Mouse (Mus musculus): ENCODE results near the gene Ccdc96.

The Ccdc96 gene

GRCm38 (mm10) chr5:36472876-36473655 lies 11.3 kb upstream of the Ccdc96 start:
- DNase-seq (ENCODE audit: low read depth in 2 of 2, low spot score in 2 of 2) = no peak

- DNase-seq (ENCODE audit: low read depth in 2 of 2, low spot score in 2 of 2) = peak; percentile 68 to 80
Observed at GRCm38 (mm10) chr5:36474283-36474682, 10.1 kb upstream of the Ccdc96 start.

- no peak for DNase-seq (ENCODE audit: low read depth in 2 of 2, low spot score in 2 of 2)
Observed at GRCm38 (mm10) chr5:36477486-36477885, 6.9 kb upstream of the Ccdc96 start.

GRCm38 (mm10) chr5:36478540-36479420 lies 5.6 kb upstream of the Ccdc96 start:
- no peak for DNase-seq (ENCODE audit: low read depth in 2 of 2, low spot score in 2 of 2)

DNA sequence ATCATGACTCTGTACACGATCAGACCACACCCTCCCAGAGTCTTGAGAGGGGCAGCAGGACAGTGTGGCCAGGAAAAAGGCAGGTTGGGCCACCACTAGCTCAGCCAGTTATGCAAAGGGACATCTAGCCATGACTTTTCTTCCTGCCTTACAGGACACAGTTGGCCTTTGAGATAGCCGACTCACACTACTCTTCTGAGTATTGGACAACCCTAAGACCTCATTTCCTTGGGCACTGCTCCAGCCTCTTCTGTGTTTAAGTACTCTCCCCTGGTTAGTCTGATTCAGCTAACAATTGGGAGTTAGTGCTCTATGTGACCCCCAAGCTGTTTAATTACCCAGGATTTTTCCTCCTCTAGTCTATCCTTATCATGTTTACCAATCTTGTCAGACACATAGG lies 4.7 kb upstream of the Ccdc96 start:
- DNase-seq (ENCODE audit: low read depth in 2 of 2, low spot score in 2 of 2) = no peak

GRCm38 (mm10) chr5:36480398-36480797 lies 4.0 kb upstream of the Ccdc96 start:
- DNase-seq (ENCODE audit: low read depth in 2 of 2, low spot score in 2 of 2) = no peak

- DNase-seq (ENCODE audit: low read depth in 2 of 2, low spot score in 2 of 2) = no peak
Observed at GRCm38 (mm10) chr5:36481114-36481513, 3.3 kb upstream of the Ccdc96 start.

- peak; percentile 28 to 35 for DNase-seq (ENCODE audit: low read depth in 2 of 2, low spot score in 2 of 2)
Observed at GRCm38 (mm10) chr5:36483203-36484101, 936 bp upstream of the Ccdc96 start.

- no peak for DNase-seq (ENCODE audit: low read depth in 2 of 2, low spot score in 2 of 2)
Observed at GRCm38 (mm10) chr5:36485306-36485705, 918 bp downstream of the Ccdc96 start.

DNA sequence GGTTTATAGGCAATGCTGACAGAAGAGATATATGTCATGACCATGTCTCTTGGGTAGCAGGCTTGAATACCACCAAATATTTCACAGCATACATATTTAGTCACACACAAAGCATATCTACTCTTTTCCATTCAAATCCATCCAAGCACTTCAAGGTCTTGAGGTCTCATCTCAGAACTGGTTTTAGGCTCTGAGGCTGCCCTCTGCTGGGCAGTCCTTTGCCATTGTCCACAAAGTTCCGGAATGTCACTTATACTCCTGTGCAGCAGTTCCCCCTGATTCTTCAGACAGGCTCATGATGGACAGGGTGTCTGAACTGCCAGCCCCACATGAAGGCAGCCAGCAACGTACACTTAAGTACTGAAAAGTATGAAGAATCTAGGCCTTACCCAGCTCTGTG lies 4.8 kb downstream of the Ccdc96 start:
- peak in 1 of 2 experiments; percentile 10 for DNase-seq (ENCODE audit: low read depth in 2 of 2, low spot score in 2 of 2)

GRCm38 (mm10) chr5:36493919-36494318 lies 9.5 kb downstream of the Ccdc96 start:
- DNase-seq (ENCODE audit: low read depth in 2 of 2, low spot score in 2 of 2) = no peak

DNA sequence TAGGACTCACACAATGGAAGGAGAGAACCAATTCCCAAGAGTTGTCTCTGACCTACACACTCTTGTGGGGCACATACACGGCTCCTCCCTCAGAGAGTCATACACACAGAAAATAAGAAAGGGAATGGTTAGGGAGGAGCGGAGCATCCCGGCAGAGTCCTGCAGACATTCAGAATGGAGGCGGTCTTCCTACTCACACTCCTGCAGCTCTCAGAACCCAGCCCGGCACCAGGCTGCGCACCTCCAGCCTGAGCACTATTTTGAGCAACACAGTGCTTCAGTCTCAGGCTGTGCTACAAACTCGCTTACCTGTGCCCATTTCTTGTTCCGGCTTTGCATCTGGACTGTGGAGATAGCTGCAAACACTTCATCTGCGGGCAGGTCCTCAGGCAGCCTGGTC lies 10.3 kb downstream of the Ccdc96 start:
- DNase-seq (ENCODE audit: low read depth in 2 of 2, low spot score in 2 of 2) = no peak

DNA sequence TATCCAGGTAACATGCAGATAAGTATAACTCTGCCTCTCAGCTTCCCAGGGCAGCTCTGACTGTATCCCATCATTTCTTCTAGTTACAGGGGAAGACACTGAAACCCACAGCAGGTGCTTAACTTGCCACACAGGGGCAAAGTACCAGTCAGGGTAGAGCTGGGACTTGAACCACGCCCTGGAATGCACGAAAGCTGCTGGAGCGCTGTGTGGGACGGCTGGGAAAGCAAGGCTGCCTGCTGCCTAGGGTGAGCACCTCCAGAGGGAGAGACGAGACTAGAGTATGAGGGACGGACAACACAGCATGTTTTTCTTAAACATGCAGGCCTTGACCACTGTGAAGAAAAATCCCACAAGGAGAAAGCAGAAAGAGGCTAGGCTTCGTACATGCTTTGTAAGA lies 20.8 kb downstream of the Ccdc96 start:
- no peak for DNase-seq (ENCODE audit: low read depth in 2 of 2, low spot score in 2 of 2)

DNA sequence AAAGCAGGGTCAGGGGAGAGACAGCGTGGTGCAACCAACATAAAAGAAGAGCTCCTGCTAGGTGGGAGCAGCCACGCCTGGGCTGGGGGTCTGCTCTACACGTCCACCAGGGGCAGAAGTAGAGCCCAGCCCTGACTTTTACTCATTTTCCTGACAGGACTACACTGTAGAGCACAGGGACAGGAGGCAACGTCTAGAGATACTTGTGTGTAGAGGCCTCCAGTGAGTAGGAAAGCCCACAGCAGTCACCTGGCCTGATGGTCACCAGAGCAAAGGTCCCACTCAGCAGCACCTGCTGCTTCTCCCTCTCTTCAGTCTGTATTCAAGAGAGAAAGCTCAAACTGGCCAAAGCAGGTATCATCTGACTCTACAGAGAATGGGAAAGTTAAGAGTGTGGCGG lies 21.3 kb downstream of the Ccdc96 start:
- DNase-seq (ENCODE audit: low read depth in 2 of 2, low spot score in 2 of 2) = no peak

GRCm38 (mm10) chr5:36508351-36508750 lies 24.0 kb downstream of the Ccdc96 start:
- DNase-seq (ENCODE audit: low read depth in 2 of 2, low spot score in 2 of 2) = no peak

DNA sequence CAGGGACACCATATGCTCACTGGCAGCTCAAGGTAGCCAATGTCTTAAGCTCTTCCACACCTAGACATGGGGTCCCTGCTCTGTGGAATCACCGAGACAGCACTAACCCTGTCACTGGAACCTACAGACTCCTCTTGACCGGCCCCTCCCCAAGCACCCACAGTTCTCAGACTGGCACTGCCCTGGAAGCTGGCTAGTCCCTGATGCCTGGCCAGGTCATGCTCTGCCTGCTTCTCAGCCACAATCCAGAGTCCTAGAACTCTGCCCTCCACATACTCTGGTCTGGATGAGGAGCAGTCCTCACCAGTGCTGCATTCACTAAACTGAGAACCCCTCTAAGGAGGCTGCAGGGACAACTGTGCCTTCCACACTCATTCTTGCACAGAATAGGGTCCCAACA lies 26.6 kb downstream of the Ccdc96 start:
- DNase-seq (ENCODE audit: low read depth in 2 of 2, low spot score in 2 of 2) = no peak

GRCm38 (mm10) chr5:36515126-36515525 lies 30.7 kb downstream of the Ccdc96 start:
- DNase-seq (ENCODE audit: low read depth in 2 of 2, low spot score in 2 of 2) = no peak

DNA sequence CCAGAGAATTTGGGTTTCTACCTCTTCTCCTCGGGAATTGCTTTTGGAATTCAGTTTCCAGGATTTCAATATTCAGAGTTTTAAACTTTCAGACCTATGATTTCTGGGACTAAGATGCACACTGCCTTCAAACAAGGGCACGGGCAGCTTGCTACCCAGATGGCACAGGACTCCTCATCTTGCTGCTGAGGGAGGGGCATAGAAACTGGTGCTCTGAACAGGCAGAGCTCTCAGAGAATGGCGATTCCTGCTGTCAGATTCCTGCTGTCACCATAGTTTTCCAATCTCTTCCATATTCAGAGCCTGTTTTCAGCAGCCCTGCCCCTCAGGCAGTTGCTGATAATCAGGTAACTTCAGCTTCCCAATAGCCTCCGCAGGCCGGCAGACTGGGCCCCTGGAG lies 31.2 kb downstream of the Ccdc96 start:
- DNase-seq (ENCODE audit: low read depth in 2 of 2, low spot score in 2 of 2) = no peak

DNA sequence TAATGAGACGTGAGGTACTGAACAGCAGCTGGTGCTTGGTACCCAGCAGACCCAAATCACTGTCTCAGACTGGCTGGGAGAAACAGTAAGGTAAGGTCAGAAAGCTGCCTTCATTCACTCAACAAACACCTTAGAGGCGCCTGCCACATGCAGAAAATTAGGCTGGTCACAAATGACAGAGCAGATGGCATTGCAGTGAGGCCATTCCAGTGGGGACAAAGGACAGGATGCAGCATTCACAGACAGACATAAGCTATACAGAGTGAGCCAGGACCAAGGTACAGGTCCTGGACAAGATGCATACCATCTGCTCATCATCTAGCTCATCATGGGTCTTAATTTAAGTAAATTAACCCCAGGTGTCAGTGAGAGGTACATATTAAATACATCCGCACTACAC lies 33.2 kb downstream of the Ccdc96 start:
- DNase-seq (ENCODE audit: low read depth in 2 of 2, low spot score in 2 of 2) = no peak

DNA sequence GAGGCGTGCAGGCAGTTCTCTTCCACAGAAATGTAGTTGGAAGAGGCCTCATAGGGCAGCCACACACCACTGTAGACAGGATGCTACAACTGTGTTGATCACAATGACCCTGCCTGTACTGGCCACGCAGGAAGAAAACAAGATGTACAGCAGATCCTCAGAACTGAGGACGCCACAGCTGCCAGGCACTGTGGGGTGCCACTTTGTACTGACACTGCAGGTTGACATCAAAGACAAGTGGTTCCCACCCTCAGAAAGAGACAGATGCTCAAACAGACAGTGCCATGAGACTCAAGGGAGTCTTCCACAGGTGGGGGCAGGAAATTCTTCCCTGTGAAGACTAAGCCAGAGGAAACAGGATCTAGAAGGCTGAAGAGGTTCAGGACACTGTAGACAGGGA lies 35.4 kb downstream of the Ccdc96 start:
- DNase-seq (ENCODE audit: low read depth in 2 of 2, low spot score in 2 of 2) = no peak

DNA sequence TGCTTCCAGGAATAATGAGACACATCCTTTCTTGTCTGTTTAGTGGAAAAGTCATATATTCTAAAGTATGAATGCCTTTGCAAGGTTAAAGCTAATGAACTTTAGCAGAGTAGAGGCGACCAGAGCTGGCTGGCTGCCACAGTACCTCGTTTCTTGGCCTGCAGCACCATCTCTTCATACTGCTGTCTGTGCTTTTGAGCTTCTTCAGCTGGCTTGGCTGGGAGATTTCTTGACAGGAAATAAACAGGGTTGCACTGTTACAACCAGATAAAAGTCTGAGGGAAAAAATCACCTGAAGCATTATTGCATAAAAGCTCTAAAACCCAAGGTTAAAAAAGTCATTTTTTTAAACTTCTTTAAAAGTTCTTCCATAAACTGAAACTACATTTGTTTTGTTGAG lies 38.4 kb downstream of the Ccdc96 start:
- no peak for DNase-seq (ENCODE audit: low read depth in 2 of 2, low spot score in 2 of 2)
